Mouse (Mus musculus): Measurements from ENCODE around the gene Islr2. TPM values are rescaled to one million over a fixed set of nuclear protein-coding genes. Genes with fewer than 3 reads are reported as not detected.
A peak's percentile ranks its signal among the peaks of the same experiment; 100 is the strongest.

The Islr2 gene
- total RNA-seq, 2 experiments from 2014 or later = 3.1 to 5.8 TPM

DNA sequence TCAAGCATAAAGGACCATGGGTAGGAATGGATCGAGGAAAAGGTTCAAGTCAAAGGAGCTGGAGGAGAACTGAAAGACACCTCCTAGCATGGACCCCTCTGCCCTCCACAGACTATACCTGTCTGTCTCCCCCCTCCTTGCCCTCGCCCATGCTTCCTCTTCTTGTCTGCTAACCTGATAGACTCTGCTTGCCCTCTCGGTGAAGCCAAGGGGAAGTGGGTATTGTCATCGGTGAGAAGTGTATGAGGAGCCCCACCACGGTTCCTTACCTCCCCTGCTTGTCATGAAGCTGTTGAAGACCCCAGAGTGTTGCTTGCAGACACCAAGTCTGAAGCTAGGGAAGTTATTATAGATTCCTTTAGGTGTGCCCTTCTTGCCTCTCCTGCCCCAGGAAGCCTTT is 43.8 kb downstream of the Islr2 start:
- no peak for DNase-seq
- intact Hi-C loops (cut with DNase I; ENCODE audit: low total_unique reads) = no loop called here

- peak; percentile 43 for DNase-seq
- intact Hi-C loops (cut with DNase I; ENCODE audit: low total_unique reads) = no loop called here
These were observed 44.3 kb downstream of the Islr2 start for GRCm38 (mm10) chr9:58159855-58160254.

GRCm38 (mm10) chr9:58158541-58159311 is 45.4 kb downstream of the Islr2 start:
- peak; percentile 72 for DNase-seq
- intact Hi-C loops (cut with DNase I; ENCODE audit: low total_unique reads) = no loop called here

DNA sequence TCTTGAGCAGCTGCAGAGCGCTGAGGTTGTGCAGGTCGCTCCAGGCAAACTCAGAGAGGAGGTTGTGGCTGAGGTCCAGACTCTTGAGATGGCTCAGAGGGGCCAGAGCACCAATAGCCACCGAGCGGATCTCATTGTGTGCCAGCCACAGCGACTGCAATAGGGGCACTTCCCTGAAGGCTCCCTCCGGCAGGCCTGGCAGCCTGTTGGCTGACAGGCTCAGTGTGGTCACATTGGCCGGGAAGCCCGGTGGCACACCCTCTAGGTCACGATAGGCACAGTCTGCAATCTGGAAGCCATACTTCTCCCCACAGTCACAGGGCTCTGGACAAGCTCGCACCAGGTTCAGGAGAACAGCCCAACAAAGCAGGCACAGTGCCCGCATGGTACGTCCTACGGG is 46.3 kb downstream of the Islr2 start:
- no peak for DNase-seq
- intact Hi-C loops (cut with DNase I; ENCODE audit: low total_unique reads) = no loop called here

DNA sequence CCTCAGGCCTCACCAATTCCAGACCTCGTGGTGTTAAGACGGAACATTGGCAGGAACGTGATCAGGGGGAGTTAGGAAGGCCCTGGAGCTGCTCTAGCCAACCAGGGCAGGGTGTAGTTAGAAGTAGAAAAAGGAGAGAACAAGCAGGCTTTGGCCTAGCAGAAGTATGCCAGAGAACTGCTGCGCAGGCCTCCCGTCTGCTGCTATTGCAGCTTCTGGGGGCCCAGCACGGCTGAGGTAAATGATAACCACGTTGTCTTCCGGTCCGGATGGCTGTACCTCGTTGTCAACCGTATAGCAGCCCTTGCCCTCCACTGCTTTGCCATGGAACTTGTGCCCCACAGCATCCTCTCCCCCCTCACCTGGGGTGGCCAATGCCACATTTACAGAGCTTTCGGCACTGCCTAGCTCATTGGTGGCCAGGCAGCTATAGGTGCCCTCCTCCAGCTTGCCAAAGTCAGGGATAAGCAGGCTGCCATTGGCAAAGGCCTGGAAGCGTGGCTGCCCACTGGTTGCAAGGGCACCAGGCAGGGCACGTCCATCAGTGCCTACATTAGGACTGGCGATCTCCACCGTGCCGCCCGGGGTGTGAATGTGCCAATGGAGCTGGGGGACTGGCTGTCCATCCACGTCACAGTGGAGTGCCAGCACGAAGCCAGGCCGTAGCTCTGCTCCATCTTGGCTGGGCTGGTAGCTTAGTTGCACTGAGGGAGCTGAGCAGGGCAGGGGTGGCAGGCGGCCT is 47.1 kb downstream of the Islr2 start:
- DNase-seq = no peak
- intact Hi-C loops (cut with DNase I; ENCODE audit: low total_unique reads) = no loop called here

- DNase-seq = peak; percentile 77
These were observed 48.8 kb downstream of the Islr2 start for GRCm38 (mm10) chr9:58155366-58155765.

GRCm38 (mm10) chr9:58153095-58153494 is 51.0 kb downstream of the Islr2 start:
- DNase-seq = no peak
- intact Hi-C loops (cut with DNase I; ENCODE audit: low total_unique reads) = no loop called here

More at GRCm38 (mm10) chr9:58155366-58155765, 48.8 kb downstream of the Islr2 start:
- intact Hi-C loops (cut with DNase I; ENCODE audit: low total_unique reads) = no loop called here

DNA sequence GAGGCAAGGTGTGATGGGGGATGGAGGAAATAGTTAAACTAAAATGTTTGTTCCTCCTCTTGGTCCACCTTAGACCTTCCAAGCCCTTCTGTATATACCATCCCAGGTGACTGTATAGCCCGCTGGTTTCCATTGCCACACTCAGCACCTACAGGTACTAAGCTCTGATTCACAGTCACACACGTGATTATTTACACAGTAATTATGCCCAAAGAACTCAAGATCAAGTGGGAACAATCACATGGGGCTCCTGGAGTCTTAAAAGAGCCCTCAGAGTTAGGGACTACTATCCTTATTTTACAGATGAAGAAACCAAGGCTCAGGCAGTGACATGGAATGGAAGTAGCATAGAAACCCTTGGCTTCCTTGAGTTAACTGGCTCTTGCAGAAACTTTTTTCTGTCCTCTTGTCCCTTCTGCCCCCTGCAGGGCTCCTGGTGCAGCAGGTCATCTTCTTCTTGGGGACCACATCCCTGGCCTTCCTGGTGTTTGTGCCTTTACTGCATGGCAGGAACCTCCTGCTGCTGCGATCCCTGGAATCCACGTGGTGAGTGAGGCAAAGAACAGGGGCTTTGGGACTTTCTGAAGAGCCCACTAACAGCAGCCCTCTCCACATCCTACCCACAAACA is 53.3 kb downstream of the Islr2 start:
- intact Hi-C loops (cut with DNase I; ENCODE audit: low total_unique reads) = no loop called here
- no peak for DNase-seq

DNA sequence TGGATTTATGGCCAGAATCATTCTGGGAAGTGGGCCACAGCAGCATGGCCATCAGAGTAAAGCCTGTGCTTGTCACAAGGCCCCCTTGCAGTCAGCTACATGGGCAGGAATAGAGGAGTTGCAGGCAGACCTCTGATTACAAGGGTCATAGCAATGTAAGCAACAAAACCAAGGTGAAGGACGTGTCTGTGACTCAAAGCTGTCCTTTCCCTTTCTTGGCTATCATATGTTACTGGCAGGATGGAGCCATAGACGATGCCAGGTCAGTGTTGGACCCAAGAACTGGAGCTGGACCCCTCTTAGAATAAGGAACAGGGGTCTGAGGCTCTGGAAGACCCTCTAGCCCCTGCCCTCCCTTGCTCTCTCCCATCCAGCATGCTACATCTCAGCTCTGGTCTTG is 55.3 kb downstream of the Islr2 start:
- intact Hi-C loops (cut with DNase I; ENCODE audit: low total_unique reads) = no loop called here

More for the DNA sequence above, 55.3 kb downstream of the Islr2 start:
- DNase-seq = no peak

Small RNAs within 50 kb of the gene (microRNA-seq; reads per million reads assigned to microRNA genes)
- gene Mir6385 = 0 reads per million in 2 experiments

Other genes with a start within 250 kb of the Islr2 start
- under 1 TPM in 1 of 2 experiments, not detected in 1; 0.98 TPM for gene Cyp11a1, start 197.9 kb downstream of the Islr2 start, total RNA-seq (2021)
- under 1 TPM; 0.16 to 0.29 TPM for gene Stra6, start 140.5 kb downstream of the Islr2 start, total RNA-seq (2021)
- gene Ccdc33, start 85.5 kb downstream of the Islr2 start, total RNA-seq (2021) = not detected
- gene Islr, start within 50 bp of the Islr2 start, total RNA-seq (2021) = 10 to 100 TPM; 58.1 to 77.5 TPM
- gene Pml, start 45.5 kb upstream of the Islr2 start, total RNA-seq (2021) = 1 to 10 TPM; 5.2 to 7.5 TPM
- gene Stoml1, start 48.8 kb upstream of the Islr2 start, total RNA-seq (2021) = 1 to 10 TPM; 7.0 to 8.7 TPM
- gene Loxl1, start 108.9 kb upstream of the Islr2 start, total RNA-seq (2021) = 10 to 100 TPM; 29.2 to 46.7 TPM
- not detected for gene Tbc1d21, start 166.1 kb upstream of the Islr2 start, total RNA-seq (2021)

Data from gastrocnemius, postnatal 14 days (tissue).